ENCODE assay signal across 11 mouse cellular contexts in genomic region chr11:84967113-84967512, GRCm38 (mm10). TPM values are rescaled to one million over a fixed set of nuclear protein-coding genes. Genes with fewer than 3 reads are reported as not detected.
A peak's percentile ranks its signal among the peaks of the same experiment; 100 is the strongest.
DNase-seq lines count a peak whose midpoint lies in the region; ATAC-seq lines count a peak whose summit lies in the region.
"Had no signal": no experiment of that assay in that cellular context is flagged by ENCODE, and none has a peak within 500 bp of the region (broad histone marks: within the 10 kb centered on the region; RNA-seq: fewer than 3 reads in every experiment).

No protein-coding gene starts in this region.

- DNase-seq in lung, postnatal 25 days (ENCODE audit: low spot score) = no peak
- peak; percentile 74 for DNase-seq in retina, postnatal 1 day
- DNase-seq in adrenal gland, adult (ENCODE audit: inconsistent age in 2 of 2, low spot score in 1 of 2) = no peak
- DNase-seq: gastrocnemius, adult 2 months had no signal

- peaks cover 16% of the 10 kb centered on the region for H3K4me1 ChIP-seq in lung, embryonic 15.5 days
- 0 out of 2 replicates have a peak, but pooled peaks cover 2% of the 10 kb centered on the region for H3K4me1 ChIP-seq in forebrain, embryonic 16.5 days (replicated peaks; ENCODE audit: control insufficient read depth, insufficient read depth, low read length)
- H3K4me1 ChIP-seq in limb, embryonic 13.5 days = peaks cover 6% of the 10 kb centered on the region
- peaks cover 16% of the 10 kb centered on the region; the same call in 1 of the 2 replicates for H3K4me1 ChIP-seq in liver, embryonic 12.5 days

- H3K27ac ChIP-seq in lung, embryonic 15.5 days = no peak overlapping the region
- H3K27ac ChIP-seq in forebrain, embryonic 16.5 days (ENCODE audit: low read length) = no peak overlapping the region
- no peak overlapping the region for H3K27ac ChIP-seq in limb, embryonic 13.5 days
- H3K27ac ChIP-seq in liver, embryonic 12.5 days = no peak overlapping the region
- H3K27ac ChIP-seq: embryonic facial prominence, embryonic 13.5 days had no signal

- whole genome bisulfite sequencing in lung, embryonic 15.5 days = 29% methylated on average over 5 of the region's 5 CpGs
- WGBS in forebrain, embryonic 16.5 days = 11% methylated on average over 5 of the region's 5 CpGs
- 32% methylated on average over 5 of the region's 5 CpGs for WGBS in limb, embryonic 13.5 days
- 38% methylated on average over 5 of the region's 5 CpGs for WGBS in liver, embryonic 12.5 days (ENCODE audit: insufficient replicate concordance)

- H3K4me2 ChIP-seq in lung, embryonic 15.5 days = no peak overlapping the region
- H3K4me2 ChIP-seq in forebrain, embryonic 16.5 days (ENCODE audit: low read length) = no peak overlapping the region
- no peak overlapping the region for H3K4me2 ChIP-seq in limb, embryonic 13.5 days (replicated peaks)
- no peak overlapping the region for H3K4me2 ChIP-seq in liver, embryonic 12.5 days
- H3K4me2 ChIP-seq: embryonic facial prominence, embryonic 13.5 days had no signal

- no peak overlapping the region for H3K9ac ChIP-seq in lung, embryonic 15.5 days
- H3K9ac ChIP-seq in forebrain, embryonic 16.5 days (replicated peaks; ENCODE audit: low read depth, low read length) = no peak overlapping the region
- no peak overlapping the region for H3K9ac ChIP-seq in limb, embryonic 13.5 days
- H3K9ac ChIP-seq in liver, embryonic 12.5 days = no peak overlapping the region
- H3K9ac ChIP-seq: embryonic facial prominence, embryonic 13.5 days had no signal

- no peaks in the 10 kb centered on the region for H3K9me3 ChIP-seq in lung, embryonic 15.5 days
- H3K9me3 ChIP-seq in forebrain, embryonic 16.5 days (ENCODE audit: control insufficient read depth, low read length) = no peaks in the 10 kb centered on the region
- H3K9me3 ChIP-seq in limb, embryonic 13.5 days = no peaks in the 10 kb centered on the region
- H3K9me3 ChIP-seq in liver, embryonic 12.5 days (replicated peaks) = no peaks in the 10 kb centered on the region
- H3K9me3 ChIP-seq: embryonic facial prominence, embryonic 13.5 days; G1E had no signal

- ATAC-seq in lung, embryonic 15.5 days (ENCODE audit: borderline replicate concordance, extremely low read depth, low FRiP score, low TSS enrichment) = peak; percentile 21; the same call in 1 of the 2 replicates
- peak; percentile 38; the same call in 1 of the 2 replicates for ATAC-seq in forebrain, embryonic 16.5 days
- ATAC-seq in limb, embryonic 13.5 days (ENCODE audit: low FRiP score, low read depth) = 0 out of 2 replicates have a peak, but pooled peaks have one; percentile 24
- ATAC-seq in liver, embryonic 12.5 days = no peak

- H3K36me3 ChIP-seq in lung, embryonic 15.5 days = no peaks in the 10 kb centered on the region
- no peaks in the 10 kb centered on the region for H3K36me3 ChIP-seq in forebrain, embryonic 16.5 days (ENCODE audit: control insufficient read depth, insufficient read depth)
- H3K36me3 ChIP-seq in limb, embryonic 13.5 days = no peaks in the 10 kb centered on the region
- H3K36me3 ChIP-seq in liver, embryonic 12.5 days = no peaks in the 10 kb centered on the region
- H3K36me3 ChIP-seq: embryonic facial prominence, embryonic 13.5 days; G1E had no signal

- no peaks in the 10 kb centered on the region for H3K27me3 ChIP-seq in lung, embryonic 15.5 days
- no peaks in the 10 kb centered on the region for H3K27me3 ChIP-seq in forebrain, embryonic 16.5 days (replicated peaks; ENCODE audit: control insufficient read depth, insufficient read depth, low read length)
- H3K27me3 ChIP-seq in limb, embryonic 13.5 days = no peaks in the 10 kb centered on the region
- H3K27me3 ChIP-seq in liver, embryonic 12.5 days (replicated peaks) = peaks cover 7% of the 10 kb centered on the region; the same call in 1 of the 2 replicates
- H3K27me3 ChIP-seq: embryonic facial prominence, embryonic 13.5 days had no signal

- no peak overlapping the region for H3K4me3 ChIP-seq in lung, embryonic 15.5 days
- no peak overlapping the region for H3K4me3 ChIP-seq in forebrain, embryonic 16.5 days (replicated peaks; ENCODE audit: low read length)
- no peak overlapping the region for H3K4me3 ChIP-seq in limb, embryonic 13.5 days
- H3K4me3 ChIP-seq in liver, embryonic 12.5 days = no peak overlapping the region
- H3K4me3 ChIP-seq: embryonic facial prominence, embryonic 13.5 days; gastrocnemius, adult 2 months had no signal

RNA-seq across cellular contexts. Expression of gene Car4, which starts 9.5 kb away (rescaled TPM):
- polyA plus RNA-seq in lung, embryonic 15.5 days (2015; fragmentation: Nextera tagmentation; extraction: Ambion mirVana) = 0.58 and 0.85 TPM in 2 replicates
- 2.5 and 2.6 TPM in 2 replicates for polyA plus RNA-seq in forebrain, embryonic 16.5 days (2015; fragmentation: Nextera tagmentation; extraction: Ambion mirVana)
- polyA plus RNA-seq in limb, embryonic 13.5 days (2015; fragmentation: Nextera tagmentation; extraction: Ambion mirVana) = 0.23 and 0.26 TPM in 2 replicates
- 2.7 and 3.1 TPM in 2 replicates for polyA plus RNA-seq in liver, embryonic 12.5 days (2016; fragmentation: Nextera tagmentation; extraction: Ambion mirVana)
- polyA plus RNA-seq: embryonic facial prominence, embryonic 13.5 days; G1E; liver, embryonic 16.5 days had no signal

RNA-seq across cellular contexts. Expression of gene Znhit3, which starts 50.9 kb away (rescaled TPM):
- polyA plus RNA-seq in lung, embryonic 15.5 days (2015; fragmentation: Nextera tagmentation; extraction: Ambion mirVana) = 61.0 and 62.6 TPM in 2 replicates
- 60.8 and 66.9 TPM in 2 replicates for polyA plus RNA-seq in forebrain, embryonic 16.5 days (2015; fragmentation: Nextera tagmentation; extraction: Ambion mirVana)
- polyA plus RNA-seq in limb, embryonic 13.5 days (2015; fragmentation: Nextera tagmentation; extraction: Ambion mirVana) = 61.8 and 68.3 TPM in 2 replicates
- 60.0 and 62.4 TPM in 2 replicates for polyA plus RNA-seq in liver, embryonic 12.5 days (2016; fragmentation: Nextera tagmentation; extraction: Ambion mirVana)
